Mouse (Mus musculus) hematopoietic multipotent progenitor cell, adult 10-12 weeks (in vitro differentiated cells): Measurements from ENCODE around the gene Pdpn. TPM values are rescaled to one million over a fixed set of nuclear protein-coding genes. Genes with fewer than 3 reads are reported as not detected.

Source experiments
- polyA plus RNA-seq: library from polyadenylated mRNA; stranded (reverse); fragments of >175 nt; gene quantifications from 2 replicates; pipeline ENCODE4 v1.2.3, GENCODE M21; 2012; ENCODE audit warnings: low replicate concordance

The Pdpn gene
- not detected in 2 replicates for polyA plus RNA-seq

GRCm38 (mm10) chr4:143299325-143300070 lies at the start of gene Pdpn:
Gene Pdpn (minus strand): TSS chr4:143299564.

Other genes starting within 250 kb of the Pdpn start
- 20.1 and 27.0 TPM in 2 replicates for gene Prdm2, start 86.6 kb downstream of the Pdpn start, polyA plus RNA-seq
- not detected in 2 replicates for gene Lrrc38, start 50.2 kb upstream of the Pdpn start, polyA plus RNA-seq
- gene Pramel1, start 94.9 kb upstream of the Pdpn start, polyA plus RNA-seq = not detected in 2 replicates
- 1.0 and 1.9 TPM in 2 replicates for gene Pramef8, start 112.9 kb upstream of the Pdpn start, polyA plus RNA-seq
- not detected in 2 replicates for gene Oog4, start 150.8 kb upstream of the Pdpn start, polyA plus RNA-seq
- gene Gm13043, start 211.8 kb upstream of the Pdpn start, polyA plus RNA-seq = not detected in 2 replicates
- gene Gm13040, start 236.4 kb upstream of the Pdpn start, polyA plus RNA-seq = not detected in 2 replicates